Mouse (Mus musculus) ES-Bruce4 (cell line): Measurements from ENCODE around the gene Tnfsfm13.
A peak's percentile ranks its signal among the peaks of the same experiment; 100 is the strongest.

ENCODE experiments used
- CTCF ChIP-seq: IDR thresholded peaks from one replicate; pipeline ENCODE4 v1.8.1; 2011; ENCODE audit warnings: low read depth, low read length
- EP300 ChIP-seq: IDR thresholded peaks from 2 replicates; pipeline ENCODE4 v1.6.1; 2011; ENCODE audit warnings: low read depth, low read length; ENCODE audit not compliant: insufficient read depth
- POLR2A ChIP-seq: IDR thresholded peaks from one replicate; pipeline ENCODE4 v1.8.1; 2011; ENCODE audit warnings: low read length; ENCODE audit not compliant: insufficient read depth

GRCm38 (mm10) chr11:69686377-69686776 is 9.5 kb downstream of the Tnfsfm13 start:
- TF ChIP-seq CTCF (no peak), POLR2A (peak; percentile 26), EP300 (0 out of 2 replicates have a peak, but pooled peaks have one; percentile 25)
